Comparison of ENCODE assay signal across 7 mouse cellular contexts in the genomic region with DNA sequence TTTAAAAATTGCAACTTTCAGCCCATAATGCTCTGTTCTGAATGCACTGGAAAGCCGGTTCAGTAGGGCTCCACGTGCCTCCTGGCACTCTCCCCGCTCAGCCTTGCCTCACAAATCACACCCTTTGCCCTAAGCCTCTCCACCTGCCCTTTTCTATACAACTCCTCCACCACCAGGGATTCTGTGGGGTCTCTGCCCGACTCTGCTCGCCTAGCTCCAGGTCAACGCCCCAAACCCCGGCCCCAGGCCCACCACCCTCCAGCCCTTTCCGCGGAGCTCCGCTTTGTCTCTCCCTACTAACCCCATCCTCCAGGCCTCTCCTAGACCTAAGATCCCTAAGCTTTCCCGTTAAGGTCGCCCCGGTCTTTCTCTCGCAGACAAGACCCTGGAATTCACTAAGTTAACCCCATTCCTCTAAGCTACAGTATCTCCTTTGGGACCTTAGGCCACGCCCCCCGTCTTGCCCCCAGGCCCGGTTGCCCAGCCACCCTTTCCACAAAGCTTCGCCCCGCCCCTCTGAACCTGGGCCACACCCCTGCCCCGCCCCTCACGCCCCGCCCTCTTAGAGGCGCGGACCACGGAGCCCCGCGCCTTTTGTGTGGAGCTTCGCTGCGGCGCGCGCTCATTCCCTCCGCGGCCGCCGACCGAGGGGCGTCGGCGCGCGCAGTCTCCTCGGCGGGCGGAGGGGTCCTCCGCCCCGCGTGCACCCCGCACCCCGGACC. TPM values are rescaled to one million over a fixed set of nuclear protein-coding genes. Genes with fewer than 3 reads are reported as not detected.
A peak's percentile ranks its signal among the peaks of the same experiment; 100 is the strongest.
DNase-seq lines count a peak whose midpoint lies in the region; ATAC-seq lines count a peak whose summit lies in the region.

A gene (plus strand): TSS at position 601 of the 722 bp plus-strand sequence.

- DNase-seq in adrenal gland, adult 8-10 months: peak; percentile 66
- DNase-seq in embryo, embryonic 11.5 days (ENCODE audit: low read depth, low spot score): peak; percentile 92
- peak; percentile 61 to 75 for DNase-seq in gastrocnemius, postnatal 36 days
- peak; percentile 99 for DNase-seq in intestine, embryonic 14.5 days (ENCODE audit: low spot score)
- DNase-seq in left cerebral cortex, postnatal 14 days (ENCODE audit: low spot score in 2 of 2): peak; percentile 69 to 84
- peak; percentile 63 to 74 for DNase-seq in right cerebral cortex, postnatal 36 days (ENCODE audit: low spot score in 2 of 2)

- peak within 1 kb of the TSS; percentile 87 for H3K4me3 ChIP-seq in intestine, embryonic 14.5 days (ENCODE audit: low read depth, low read length)

- peak within 1 kb of the TSS; percentile 73 for H3K4me2 ChIP-seq in intestine, embryonic 14.5 days (ENCODE audit: low read length)

- H3K36me3 ChIP-seq in intestine, embryonic 14.5 days (ENCODE audit: control insufficient read depth, insufficient read depth, low read length): no peaks in the 10 kb centered on the region

- intact Hi-C loops in gastrocnemius, postnatal 36 days (cut with DNase I): no loop called here
- intact Hi-C loops in left cerebral cortex, postnatal 14 days (cut with DNase I): loop anchor here (2.0 kb wide), 1 partner anchor 205 kb away; no protein-coding TSS in a partner anchor

- peak within 1 kb of the TSS; percentile 95 for H3K9ac ChIP-seq in intestine, embryonic 14.5 days (ENCODE audit: low read length)

- H3K9me3 ChIP-seq in intestine, embryonic 14.5 days (ENCODE audit: control insufficient read depth, low read length): no peaks in the 10 kb centered on the region

- H3K27me3 ChIP-seq in intestine, embryonic 14.5 days (replicated peaks; ENCODE audit: control insufficient read depth, insufficient read depth, low read length): no peaks in the 10 kb centered on the region

- WGBS in intestine, embryonic 14.5 days: 1% methylated on average over 49 of the region's 50 CpGs

- ATAC-seq in intestine, embryonic 14.5 days (replicated peaks; ENCODE audit: low FRiP score, low TSS enrichment, low read depth): peak; percentile 89
- ATAC-seq in megakaryocyte-erythroid progenitor cell, adult 5-6 weeks (replicated peaks; ENCODE audit: low FRiP score, low TSS enrichment, poor library complexity, severe bottlenecking): peak; percentile 63

- H3K4me1 ChIP-seq in intestine, embryonic 14.5 days (replicated peaks; ENCODE audit: control insufficient read depth, insufficient read depth, low read length): peaks cover 35% of the 10 kb centered on the region

- H3K27ac ChIP-seq in intestine, embryonic 14.5 days (ENCODE audit: low read depth): peak within 1 kb of the TSS; percentile 82

RNA-seq across cellular contexts. Expression of the gene that starts here (rescaled TPM):
- 10 to 100 TPM; 45.4 to 65.2 (median 50.3) TPM for total RNA-seq in adrenal gland, adult 8-10 months (2022)
- total RNA-seq in gastrocnemius, postnatal 36 days (2021): 10 to 100 TPM; 11.5 to 16.7 TPM
- 61.0 and 64.7 TPM in 2 replicates for polyA plus RNA-seq in intestine, embryonic 14.5 days (2014; fragmentation: Nextera tagmentation; extraction: Ambion mirVana)
- 100 to 1,000 TPM; 285 to 314 TPM for total RNA-seq in left cerebral cortex, postnatal 14 days (2021)
- total RNA-seq in megakaryocyte-erythroid progenitor cell, adult 5-6 weeks (2014; fragmentation: Nextera tagmentation): 5.5 and 11.1 TPM in 2 replicates
- 1.4 and 26.8 TPM in 2 replicates for total RNA-seq in megakaryocyte-erythroid progenitor cell, adult 5-6 weeks (2017)

Comparison
In these comparisons a context has a peak if more than half of its experiments do, and no peak if none do; other contexts are left out.
1. Peak in every context shown above with its lines: DNase-seq, ATAC-seq, H3K4me3 ChIP-seq and H3K27ac ChIP-seq.
2. RNA of the gene that starts here (total RNA-seq): 285 to 314 TPM in left cerebral cortex, postnatal 14 days; 45.4 to 65.2 TPM in adrenal gland, adult 8-10 months, 1.4 to 26.8 TPM in megakaryocyte-erythroid progenitor cell, adult 5-6 weeks and 11.5 to 16.7 TPM in gastrocnemius, postnatal 36 days; every median in the first group is over 4 times any median in the second.